Mouse (Mus musculus): ENCODE data around the gene Cdh3. TPM values are rescaled to one million over a fixed set of nuclear protein-coding genes. Genes with fewer than 3 reads are reported as not detected.
A peak's percentile ranks its signal among the peaks of the same experiment; 100 is the strongest.

The Cdh3 gene
- polyA plus RNA-seq, 1 experiment, result 2.0 TPM

- TF ChIP-seq CTCF (IDR thresholded peaks at IDR 0.05; ENCODE audit: insufficient read depth, low read length) (peak; percentile 60), POLR2A (IDR thresholded peaks at IDR 0.05; ENCODE audit: borderline replicate concordance, extremely low read depth, low read depth, low read length) (no peak)
- WGBS, result 61% methylated on average over 4 of the region's 4 CpGs
- no peak overlapping the region for H3K4me3 ChIP-seq (replicated peaks; ENCODE audit: extremely low read depth, low read depth, low read length)
These were observed 24.8 kb downstream of the Cdh3 start for GRCm38 (mm10) chr8:106535448-106535847.

GRCm38 (mm10) chr8:106539193-106539592 lies 28.5 kb downstream of the Cdh3 start:
- Histone ChIP-seq H3K4me3 (replicated peaks; ENCODE audit: extremely low read depth, low read depth, low read length) (no peak overlapping the region), H3K4me1 (ENCODE audit: control insufficient read depth, insufficient read depth, low read length) (no peaks in the 10 kb centered on the region)
- no peak for DNase-seq
- 65% methylated on average over 5 of the region's 5 CpGs for WGBS
- TF ChIP-seq CTCF (IDR thresholded peaks at IDR 0.05; ENCODE audit: insufficient read depth, low read length) (no peak), POLR2A (IDR thresholded peaks at IDR 0.05; ENCODE audit: borderline replicate concordance, extremely low read depth, low read depth, low read length) (no peak)

More at GRCm38 (mm10) chr8:106535448-106535847, 24.8 kb downstream of the Cdh3 start:
- no peaks in the 10 kb centered on the region for H3K4me1 ChIP-seq (ENCODE audit: control insufficient read depth, insufficient read depth, low read length)
- DNase-seq, result no peak

- WGBS, result 81% methylated on average over 11 of the region's 11 CpGs
- no peak for TF ChIP-seq CTCF (IDR thresholded peaks at IDR 0.05; ENCODE audit: insufficient read depth, low read length)
- TF ChIP-seq POLR2A (IDR thresholded peaks at IDR 0.05; ENCODE audit: borderline replicate concordance, extremely low read depth, low read depth, low read length), result no peak
- Histone ChIP-seq H3K4me3 (replicated peaks; ENCODE audit: extremely low read depth, low read depth, low read length) (no peak overlapping the region), H3K4me1 (ENCODE audit: control insufficient read depth, insufficient read depth, low read length) (no peaks in the 10 kb centered on the region)
- no peak for DNase-seq
These were observed 30.3 kb downstream of the Cdh3 start for GRCm38 (mm10) chr8:106541002-106541401.

- no peak for DNase-seq
- TF ChIP-seq POLR2A (IDR thresholded peaks at IDR 0.05; ENCODE audit: borderline replicate concordance, extremely low read depth, low read depth, low read length) (no peak), CTCF (IDR thresholded peaks at IDR 0.05; ENCODE audit: insufficient read depth, low read length) (no peak)
- H3K4me1 ChIP-seq (ENCODE audit: control insufficient read depth, insufficient read depth, low read length), result no peaks in the 10 kb centered on the region
- H3K4me3 ChIP-seq (replicated peaks; ENCODE audit: extremely low read depth, low read depth, low read length), result no peak overlapping the region
- WGBS, result 87% methylated on average over 8 of the region's 8 CpGs
These were observed 32.4 kb downstream of the Cdh3 start for GRCm38 (mm10) chr8:106543043-106543442.

GRCm38 (mm10) chr8:106545149-106545548 lies 34.5 kb downstream of the Cdh3 start:
- no peak for DNase-seq
- 0 out of 2 replicates have a peak, but pooled peaks have one; percentile 11 for TF ChIP-seq CTCF (IDR thresholded peaks at IDR 0.05; ENCODE audit: insufficient read depth, low read length)
- TF ChIP-seq POLR2A (IDR thresholded peaks at IDR 0.05; ENCODE audit: borderline replicate concordance, extremely low read depth, low read depth, low read length), result no peak
- WGBS, result 65% methylated on average over 2 of the region's 2 CpGs
- Histone ChIP-seq H3K4me1 (ENCODE audit: control insufficient read depth, insufficient read depth, low read length) (no peaks in the 10 kb centered on the region), H3K4me3 (replicated peaks; ENCODE audit: extremely low read depth, low read depth, low read length) (no peak overlapping the region)

- WGBS, result 80% methylated on average over 7 of the region's 7 CpGs
- no peaks in the 10 kb centered on the region for H3K4me1 ChIP-seq (ENCODE audit: control insufficient read depth, insufficient read depth, low read length)
- TF ChIP-seq POLR2A (IDR thresholded peaks at IDR 0.05; ENCODE audit: borderline replicate concordance, extremely low read depth, low read depth, low read length) (no peak), CTCF (IDR thresholded peaks at IDR 0.05; ENCODE audit: insufficient read depth, low read length) (no peak)
- DNase-seq, result no peak
- no peak overlapping the region for H3K4me3 ChIP-seq (replicated peaks; ENCODE audit: extremely low read depth, low read depth, low read length)
These were observed 36.1 kb downstream of the Cdh3 start for GRCm38 (mm10) chr8:106546746-106547145.

- no peak overlapping the region for H3K4me3 ChIP-seq (replicated peaks; ENCODE audit: extremely low read depth, low read depth, low read length)
- DNase-seq, result no peak
- WGBS, result 74% methylated on average over 10 of the region's 10 CpGs
- H3K4me1 ChIP-seq (ENCODE audit: control insufficient read depth, insufficient read depth, low read length), result no peaks in the 10 kb centered on the region
- no peak for TF ChIP-seq POLR2A (IDR thresholded peaks at IDR 0.05; ENCODE audit: borderline replicate concordance, extremely low read depth, low read depth, low read length)
- no peak for TF ChIP-seq CTCF (IDR thresholded peaks at IDR 0.05; ENCODE audit: insufficient read depth, low read length)
These were observed 37.8 kb downstream of the Cdh3 start for GRCm38 (mm10) chr8:106548366-106548936.

- TF ChIP-seq CTCF (IDR thresholded peaks at IDR 0.05; ENCODE audit: insufficient read depth, low read length), result no peak
- no peak for TF ChIP-seq POLR2A (IDR thresholded peaks at IDR 0.05; ENCODE audit: borderline replicate concordance, extremely low read depth, low read depth, low read length)
- Histone ChIP-seq H3K4me1 (ENCODE audit: control insufficient read depth, insufficient read depth, low read length) (no peaks in the 10 kb centered on the region), H3K4me3 (replicated peaks; ENCODE audit: extremely low read depth, low read depth, low read length) (no peak overlapping the region)
- 95% methylated on average over 1 of the region's 1 CpGs for WGBS
- DNase-seq, result no peak
These were observed 40.2 kb downstream of the Cdh3 start for GRCm38 (mm10) chr8:106550906-106551305.

GRCm38 (mm10) chr8:106554011-106554410 lies 43.3 kb downstream of the Cdh3 start:
- TF ChIP-seq CTCF (IDR thresholded peaks at IDR 0.05; ENCODE audit: insufficient read depth, low read length) (no peak), POLR2A (IDR thresholded peaks at IDR 0.05; ENCODE audit: borderline replicate concordance, extremely low read depth, low read depth, low read length) (no peak)
- WGBS, result 97% methylated on average over 5 of the region's 5 CpGs
- Histone ChIP-seq H3K4me3 (replicated peaks; ENCODE audit: extremely low read depth, low read depth, low read length) (no peak overlapping the region), H3K4me1 (ENCODE audit: control insufficient read depth, insufficient read depth, low read length) (no peaks in the 10 kb centered on the region)
- no peak for DNase-seq

- Histone ChIP-seq H3K4me3 (replicated peaks; ENCODE audit: extremely low read depth, low read depth, low read length) (no peak overlapping the region), H3K4me1 (ENCODE audit: control insufficient read depth, insufficient read depth, low read length) (no peaks in the 10 kb centered on the region; the same call in 1 of the 2 replicates)
- no peak for TF ChIP-seq POLR2A (IDR thresholded peaks at IDR 0.05; ENCODE audit: borderline replicate concordance, extremely low read depth, low read depth, low read length)
- TF ChIP-seq CTCF (IDR thresholded peaks at IDR 0.05; ENCODE audit: insufficient read depth, low read length), result no peak
- DNase-seq, result no peak
- WGBS, result 47% methylated on average over 6 of the region's 7 CpGs
These were observed 45.5 kb downstream of the Cdh3 start for GRCm38 (mm10) chr8:106556068-106556645.

Measured in lung, adult 2 months (tissue).